Mouse (Mus musculus): ENCODE measurements around the gene Ugt1a9. TPM values are rescaled to one million over a fixed set of nuclear protein-coding genes. Genes with fewer than 3 reads are reported as not detected.

Ugt1a9 gene
- polyA plus RNA-seq, 1 experiment = not detected

GRCm38 (mm10) chr1:88234248-88234610, 163.6 kb downstream of the Ugt1a9 start:
- H3K4me1 ChIP-seq (ENCODE audit: control insufficient read depth, insufficient read depth, low read length) = no peaks in the 10 kb centered on the region
- TF ChIP-seq CTCF (IDR thresholded peaks at IDR 0.05; ENCODE audit: low read depth, low read length) (no peak), POLR2A (IDR thresholded peaks at IDR 0.05; ENCODE audit: borderline replicate concordance, low read depth, low read length) (no peak)
- H3K4me3 ChIP-seq (ENCODE audit: insufficient read depth, low read length) = no peak overlapping the region
- H3K27ac ChIP-seq (ENCODE audit: insufficient read depth, low read depth, low read length) = no peak overlapping the region

- TF ChIP-seq CTCF (IDR thresholded peaks at IDR 0.05; ENCODE audit: low read depth, low read length) = no peak
- no peak for TF ChIP-seq POLR2A (IDR thresholded peaks at IDR 0.05; ENCODE audit: borderline replicate concordance, low read depth, low read length)
- H3K27ac ChIP-seq (ENCODE audit: insufficient read depth, low read depth, low read length) = no peak overlapping the region
- H3K4me1 ChIP-seq (ENCODE audit: control insufficient read depth, insufficient read depth, low read length) = no peaks in the 10 kb centered on the region
- no peak overlapping the region for H3K4me3 ChIP-seq (ENCODE audit: insufficient read depth, low read length)
These were observed 164.0 kb downstream of the Ugt1a9 start for GRCm38 (mm10) chr1:88234646-88235045.

GRCm38 (mm10) chr1:88235046-88235893, 164.7 kb downstream of the Ugt1a9 start:
- no peak overlapping the region for H3K4me3 ChIP-seq (ENCODE audit: insufficient read depth, low read length)
- no peaks in the 10 kb centered on the region for H3K4me1 ChIP-seq (ENCODE audit: control insufficient read depth, insufficient read depth, low read length)
- TF ChIP-seq CTCF (IDR thresholded peaks at IDR 0.05; ENCODE audit: low read depth, low read length) (no peak), POLR2A (IDR thresholded peaks at IDR 0.05; ENCODE audit: borderline replicate concordance, low read depth, low read length) (no peak)

GRCm38 (mm10) chr1:88235894-88236415, 165.4 kb downstream of the Ugt1a9 start:
- H3K4me1 ChIP-seq (ENCODE audit: control insufficient read depth, insufficient read depth, low read length) = no peaks in the 10 kb centered on the region
- no peak overlapping the region for H3K4me3 ChIP-seq (ENCODE audit: insufficient read depth, low read length)
- no peak overlapping the region for H3K27ac ChIP-seq (ENCODE audit: insufficient read depth, low read depth, low read length)
- TF ChIP-seq POLR2A (IDR thresholded peaks at IDR 0.05; ENCODE audit: borderline replicate concordance, low read depth, low read length) (no peak), CTCF (IDR thresholded peaks at IDR 0.05; ENCODE audit: low read depth, low read length) (no peak)

More at GRCm38 (mm10) chr1:88235046-88235893, 164.7 kb downstream of the Ugt1a9 start:
- H3K27ac ChIP-seq (ENCODE audit: insufficient read depth, low read depth, low read length) = no peak overlapping the region

- Histone ChIP-seq H3K4me1 (ENCODE audit: control insufficient read depth, insufficient read depth, low read length) (no peaks in the 10 kb centered on the region), H3K4me3 (ENCODE audit: insufficient read depth, low read length) (no peak overlapping the region), H3K27ac (ENCODE audit: insufficient read depth, low read depth, low read length) (no peak overlapping the region)
- TF ChIP-seq POLR2A (IDR thresholded peaks at IDR 0.05; ENCODE audit: borderline replicate concordance, low read depth, low read length) = no peak
These were observed 166.7 kb downstream of the Ugt1a9 start for GRCm38 (mm10) chr1:88237311-88237710.

GRCm38 (mm10) chr1:88238771-88239170, 168.2 kb downstream of the Ugt1a9 start:
- TF ChIP-seq POLR2A (IDR thresholded peaks at IDR 0.05; ENCODE audit: borderline replicate concordance, low read depth, low read length) (no peak), CTCF (IDR thresholded peaks at IDR 0.05; ENCODE audit: low read depth, low read length) (no peak)
- no peak overlapping the region for H3K27ac ChIP-seq (ENCODE audit: insufficient read depth, low read depth, low read length)
- H3K4me1 ChIP-seq (ENCODE audit: control insufficient read depth, insufficient read depth, low read length) = no peaks in the 10 kb centered on the region
- no peak overlapping the region for H3K4me3 ChIP-seq (ENCODE audit: insufficient read depth, low read length)

GRCm38 (mm10) chr1:88240072-88240471, 169.5 kb downstream of the Ugt1a9 start:
- Histone ChIP-seq H3K27ac (ENCODE audit: insufficient read depth, low read depth, low read length) (no peak overlapping the region), H3K4me3 (ENCODE audit: insufficient read depth, low read length) (no peak overlapping the region), H3K4me1 (ENCODE audit: control insufficient read depth, insufficient read depth, low read length) (no peaks in the 10 kb centered on the region)
- TF ChIP-seq CTCF (IDR thresholded peaks at IDR 0.05; ENCODE audit: low read depth, low read length) (no peak), POLR2A (IDR thresholded peaks at IDR 0.05; ENCODE audit: borderline replicate concordance, low read depth, low read length) (no peak)

- Histone ChIP-seq H3K4me1 (ENCODE audit: control insufficient read depth, insufficient read depth, low read length) (no peaks in the 10 kb centered on the region), H3K27ac (ENCODE audit: insufficient read depth, low read depth, low read length) (no peak overlapping the region), H3K4me3 (ENCODE audit: insufficient read depth, low read length) (no peak overlapping the region)
- TF ChIP-seq POLR2A (IDR thresholded peaks at IDR 0.05; ENCODE audit: borderline replicate concordance, low read depth, low read length) (no peak), CTCF (IDR thresholded peaks at IDR 0.05; ENCODE audit: low read depth, low read length) (no peak)
These were observed 170.0 kb downstream of the Ugt1a9 start for GRCm38 (mm10) chr1:88240579-88240978.

- TF ChIP-seq CTCF (IDR thresholded peaks at IDR 0.05; ENCODE audit: low read depth, low read length) (no peak), POLR2A (IDR thresholded peaks at IDR 0.05; ENCODE audit: borderline replicate concordance, low read depth, low read length) (no peak)
- no peaks in the 10 kb centered on the region for H3K4me1 ChIP-seq (ENCODE audit: control insufficient read depth, insufficient read depth, low read length)
- H3K27ac ChIP-seq (ENCODE audit: insufficient read depth, low read depth, low read length) = no peak overlapping the region
- no peak overlapping the region for H3K4me3 ChIP-seq (ENCODE audit: insufficient read depth, low read length)
These were observed 173.3 kb downstream of the Ugt1a9 start for GRCm38 (mm10) chr1:88243861-88244260.

- Histone ChIP-seq H3K4me1 (ENCODE audit: control insufficient read depth, insufficient read depth, low read length) (no peaks in the 10 kb centered on the region), H3K4me3 (ENCODE audit: insufficient read depth, low read length) (no peak overlapping the region), H3K27ac (ENCODE audit: insufficient read depth, low read depth, low read length) (no peak overlapping the region)
- TF ChIP-seq POLR2A (IDR thresholded peaks at IDR 0.05; ENCODE audit: borderline replicate concordance, low read depth, low read length) = no peak
- no peak for TF ChIP-seq CTCF (IDR thresholded peaks at IDR 0.05; ENCODE audit: low read depth, low read length)
These were observed 175.3 kb downstream of the Ugt1a9 start for GRCm38 (mm10) chr1:88245881-88246280.
